In the genomic region with DNA sequence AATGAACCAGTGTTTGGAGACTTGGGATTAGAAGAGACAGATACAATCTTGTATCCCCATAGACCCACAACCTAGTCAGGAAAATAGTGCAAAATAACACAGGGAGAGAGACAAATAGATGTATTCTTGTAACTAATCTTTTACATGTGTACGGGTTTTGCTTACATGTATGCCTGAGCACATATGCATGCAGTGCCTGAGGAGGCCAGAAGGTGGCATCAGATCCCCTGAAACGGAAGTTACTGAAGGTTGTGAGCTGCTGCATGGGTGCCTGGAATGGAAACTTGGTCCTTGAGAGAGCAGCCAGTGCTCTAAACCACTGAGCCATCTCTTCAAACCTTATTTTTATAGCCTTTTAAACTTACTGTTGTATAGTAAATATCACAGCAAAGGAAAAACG, we compare ENCODE assay signal across 8 mouse cellular contexts. TPM values are rescaled to one million over a fixed set of nuclear protein-coding genes. Genes with fewer than 3 reads are reported as not detected.
DNase-seq lines count a peak whose midpoint lies in the region; ATAC-seq and TF ChIP-seq lines count a peak whose summit lies in the region.

No protein-coding gene starts in this region.

- H3K36me3 ChIP-seq in forebrain, postnatal 0 days (ENCODE audit: insufficient read depth) = peaks cover 56% of the 10 kb centered on the region
- peaks cover 24% of the 10 kb centered on the region for H3K36me3 ChIP-seq in forebrain, embryonic 16.5 days (ENCODE audit: control insufficient read depth, insufficient read depth)
- H3K36me3 ChIP-seq in midbrain, embryonic 14.5 days (ENCODE audit: control insufficient read depth, insufficient read depth, low read length) = peaks cover 63% of the 10 kb centered on the region
- H3K36me3 ChIP-seq in midbrain, embryonic 13.5 days = peaks cover 65% of the 10 kb centered on the region
- H3K36me3 ChIP-seq in embryonic facial prominence, embryonic 10.5 days (replicated peaks) = peaks cover 67% of the 10 kb centered on the region
- H3K36me3 ChIP-seq in splenic B cell, adult 2 months (ENCODE audit: control insufficient read depth, insufficient read depth, low read length, poor library complexity, severe bottlenecking) = no peaks in the 10 kb centered on the region; the same call in 1 of the 2 replicates
- peaks cover 65% of the 10 kb centered on the region for H3K36me3 ChIP-seq in forebrain, embryonic 13.5 days (ENCODE audit: poor library complexity, severe bottlenecking)

- no peaks in the 10 kb centered on the region for H3K27me3 ChIP-seq in forebrain, postnatal 0 days (ENCODE audit: insufficient read depth, low read length)
- H3K27me3 ChIP-seq in forebrain, embryonic 16.5 days (replicated peaks; ENCODE audit: control insufficient read depth, insufficient read depth, low read length) = no peaks in the 10 kb centered on the region
- H3K27me3 ChIP-seq in midbrain, embryonic 14.5 days (ENCODE audit: control insufficient read depth, insufficient read depth, low read length) = no peaks in the 10 kb centered on the region
- H3K27me3 ChIP-seq in midbrain, embryonic 13.5 days = no peaks in the 10 kb centered on the region
- H3K27me3 ChIP-seq in embryonic facial prominence, embryonic 10.5 days (replicated peaks; ENCODE audit: low read depth, poor library complexity, severe bottlenecking) = no peaks in the 10 kb centered on the region
- no peaks in the 10 kb centered on the region for H3K27me3 ChIP-seq in splenic B cell, adult 2 months (ENCODE audit: control insufficient read depth, insufficient read depth, low read length, poor library complexity, severe bottlenecking)
- H3K27me3 ChIP-seq in forebrain, embryonic 13.5 days = no peaks in the 10 kb centered on the region

- H3K27ac ChIP-seq in forebrain, postnatal 0 days (ENCODE audit: low read depth, low read length) = no peak overlapping the region
- H3K27ac ChIP-seq in forebrain, embryonic 16.5 days (ENCODE audit: low read length) = no peak overlapping the region
- no peak overlapping the region for H3K27ac ChIP-seq in midbrain, embryonic 14.5 days (replicated peaks; ENCODE audit: low read depth, low read length)
- no peak overlapping the region for H3K27ac ChIP-seq in midbrain, embryonic 13.5 days
- H3K27ac ChIP-seq in embryonic facial prominence, embryonic 10.5 days (replicated peaks) = no peak overlapping the region
- H3K27ac ChIP-seq in forebrain, embryonic 13.5 days = no peak overlapping the region

- no peak overlapping the region for H3K4me2 ChIP-seq in forebrain, postnatal 0 days (ENCODE audit: low read depth)
- H3K4me2 ChIP-seq in forebrain, embryonic 16.5 days (ENCODE audit: low read length) = no peak overlapping the region
- H3K4me2 ChIP-seq in midbrain, embryonic 14.5 days (ENCODE audit: low read length) = no peak overlapping the region
- H3K4me2 ChIP-seq in midbrain, embryonic 13.5 days (replicated peaks) = no peak overlapping the region
- no peak overlapping the region for H3K4me2 ChIP-seq in forebrain, embryonic 13.5 days

- H3K4me1 ChIP-seq in forebrain, postnatal 0 days (ENCODE audit: insufficient read depth) = no peaks in the 10 kb centered on the region
- no peaks in the 10 kb centered on the region for H3K4me1 ChIP-seq in forebrain, embryonic 16.5 days (replicated peaks; ENCODE audit: control insufficient read depth, insufficient read depth, low read length)
- no peaks in the 10 kb centered on the region for H3K4me1 ChIP-seq in midbrain, embryonic 14.5 days (ENCODE audit: control insufficient read depth, insufficient read depth, low read length)
- H3K4me1 ChIP-seq in midbrain, embryonic 13.5 days (replicated peaks) = no peaks in the 10 kb centered on the region
- H3K4me1 ChIP-seq in embryonic facial prominence, embryonic 10.5 days = no peaks in the 10 kb centered on the region
- H3K4me1 ChIP-seq in forebrain, embryonic 13.5 days = no peaks in the 10 kb centered on the region

- no peak for ATAC-seq in forebrain, postnatal 0 days
- no peak for ATAC-seq in forebrain, embryonic 16.5 days
- ATAC-seq in midbrain, embryonic 14.5 days (ENCODE audit: low FRiP score, low TSS enrichment) = no peak
- no peak for ATAC-seq in midbrain, embryonic 13.5 days
- ATAC-seq in forebrain, embryonic 13.5 days = no peak

- H3K9ac ChIP-seq in forebrain, postnatal 0 days = no peak overlapping the region
- no peak overlapping the region for H3K9ac ChIP-seq in forebrain, embryonic 16.5 days (replicated peaks; ENCODE audit: low read depth, low read length)
- H3K9ac ChIP-seq in midbrain, embryonic 14.5 days (replicated peaks; ENCODE audit: low read length) = no peak overlapping the region
- H3K9ac ChIP-seq in midbrain, embryonic 13.5 days (replicated peaks) = no peak overlapping the region
- H3K9ac ChIP-seq in forebrain, embryonic 13.5 days = no peak overlapping the region

- H3K4me3 ChIP-seq in forebrain, postnatal 0 days (ENCODE audit: low read depth, low read length) = no peak overlapping the region
- no peak overlapping the region for H3K4me3 ChIP-seq in forebrain, embryonic 16.5 days (replicated peaks; ENCODE audit: low read length)
- no peak overlapping the region for H3K4me3 ChIP-seq in midbrain, embryonic 14.5 days (replicated peaks; ENCODE audit: low read depth, low read length)
- H3K4me3 ChIP-seq in midbrain, embryonic 13.5 days (replicated peaks) = no peak overlapping the region
- H3K4me3 ChIP-seq in embryonic facial prominence, embryonic 10.5 days = no peak overlapping the region
- no peak overlapping the region for H3K4me3 ChIP-seq in forebrain, embryonic 13.5 days

- peak; percentile 30 for DNase-seq in forebrain, postnatal 0 days
- peak; percentile 46 for DNase-seq in midbrain, embryonic 14.5 days
- peak; percentile 31 for DNase-seq in embryonic facial prominence, embryonic 10.5 days (ENCODE audit: low spot score)
- DNase-seq in splenic B cell, adult 2 months (ENCODE audit: low read depth, low spot score) = peak; percentile 67
- DNase-seq in urinary bladder, adult 2 months (ENCODE audit: low spot score) = no peak

- H3K9me3 ChIP-seq in forebrain, postnatal 0 days (ENCODE audit: low read length) = no peaks in the 10 kb centered on the region
- H3K9me3 ChIP-seq in forebrain, embryonic 16.5 days (ENCODE audit: control insufficient read depth, low read length) = no peaks in the 10 kb centered on the region
- no peaks in the 10 kb centered on the region for H3K9me3 ChIP-seq in midbrain, embryonic 14.5 days (ENCODE audit: control insufficient read depth, low read length)
- H3K9me3 ChIP-seq in midbrain, embryonic 13.5 days = no peaks in the 10 kb centered on the region
- H3K9me3 ChIP-seq in embryonic facial prominence, embryonic 10.5 days = 0 out of 2 replicates have a peak, but pooled peaks cover 3% of the 10 kb centered on the region
- no peaks in the 10 kb centered on the region for H3K9me3 ChIP-seq in forebrain, embryonic 13.5 days (replicated peaks)

- TF ChIP-seq CTCF in forebrain, postnatal 0 days (IDR thresholded peaks at IDR 0.05; ENCODE audit: low read depth) = peak; percentile 56

- 79% methylated on average over 3 of the region's 3 CpGs for WGBS in forebrain, postnatal 0 days
- 91% methylated on average over 3 of the region's 3 CpGs for WGBS in forebrain, embryonic 16.5 days
- 83% methylated on average over 3 of the region's 3 CpGs for WGBS in midbrain, embryonic 14.5 days
- 87% methylated on average over 3 of the region's 3 CpGs for WGBS in midbrain, embryonic 13.5 days
- 85% methylated on average over 3 of the region's 3 CpGs for WGBS in embryonic facial prominence, embryonic 10.5 days
- 88% methylated on average over 3 of the region's 3 CpGs for whole genome bisulfite sequencing in forebrain, embryonic 13.5 days

RNA-seq across cellular contexts. Expression of a gene that starts 12.6 kb away (rescaled TPM):
- 66.0 and 66.2 TPM in 2 replicates for total RNA-seq in forebrain, postnatal 0 days (2014; rRNA removed)
- 28.0 and 31.7 TPM in 2 replicates for polyA plus RNA-seq in forebrain, postnatal 0 days (2015; fragmentation: Nextera tagmentation; extraction: Ambion mirVana)
- polyA plus RNA-seq in forebrain, embryonic 16.5 days (2015; fragmentation: Nextera tagmentation; extraction: Ambion mirVana) = 33.5 and 35.9 TPM in 2 replicates
- polyA plus RNA-seq in midbrain, embryonic 14.5 days (2014; fragmentation: Nextera tagmentation; extraction: Ambion mirVana) = 28.5 and 31.1 TPM in 2 replicates
- polyA plus RNA-seq in midbrain, embryonic 13.5 days (2015; fragmentation: Nextera tagmentation; extraction: Ambion mirVana) = 21.3 and 23.6 TPM in 2 replicates
- 14.3 and 14.7 TPM in 2 replicates for polyA plus RNA-seq in embryonic facial prominence, embryonic 10.5 days (2016; fragmentation: Nextera tagmentation; extraction: Ambion mirVana)
- 10.1 and 12.0 TPM in 2 replicates for polyA plus RNA-seq in urinary bladder, adult 2 months (2012; rRNA removed)
- 21.9 and 23.4 TPM in 2 replicates for polyA plus RNA-seq in forebrain, embryonic 13.5 days (2015; fragmentation: Nextera tagmentation; extraction: Ambion mirVana)

RNA-seq across cellular contexts. Expression of a gene that starts 22.5 kb away (rescaled TPM):
- 24.9 and 25.5 TPM in 2 replicates for total RNA-seq in forebrain, postnatal 0 days (2014; rRNA removed)
- polyA plus RNA-seq in forebrain, postnatal 0 days (2015; fragmentation: Nextera tagmentation; extraction: Ambion mirVana) = 9.5 and 12.0 TPM in 2 replicates
- 18.6 and 19.1 TPM in 2 replicates for polyA plus RNA-seq in forebrain, embryonic 16.5 days (2015; fragmentation: Nextera tagmentation; extraction: Ambion mirVana)
- 8.3 and 9.5 TPM in 2 replicates for polyA plus RNA-seq in midbrain, embryonic 14.5 days (2014; fragmentation: Nextera tagmentation; extraction: Ambion mirVana)
- polyA plus RNA-seq in midbrain, embryonic 13.5 days (2015; fragmentation: Nextera tagmentation; extraction: Ambion mirVana) = 18.3 and 20.2 TPM in 2 replicates
- 48.7 and 48.9 TPM in 2 replicates for polyA plus RNA-seq in embryonic facial prominence, embryonic 10.5 days (2016; fragmentation: Nextera tagmentation; extraction: Ambion mirVana)
- 18.3 and 19.1 TPM in 2 replicates for polyA plus RNA-seq in urinary bladder, adult 2 months (2012; rRNA removed)
- 20.4 and 20.6 TPM in 2 replicates for polyA plus RNA-seq in forebrain, embryonic 13.5 days (2015; fragmentation: Nextera tagmentation; extraction: Ambion mirVana)

RNA-seq across cellular contexts. Expression of a gene that starts 30.3 kb away (rescaled TPM):
- total RNA-seq in forebrain, postnatal 0 days (2014; rRNA removed) = 0.23 and 1.4 TPM in 2 replicates
- 0.16 and 0.24 TPM in 2 replicates for polyA plus RNA-seq in forebrain, postnatal 0 days (2015; fragmentation: Nextera tagmentation; extraction: Ambion mirVana)
- polyA plus RNA-seq in forebrain, embryonic 16.5 days (2015; fragmentation: Nextera tagmentation; extraction: Ambion mirVana) = 0.12 and 0.34 TPM in 2 replicates
- polyA plus RNA-seq in midbrain, embryonic 14.5 days (2014; fragmentation: Nextera tagmentation; extraction: Ambion mirVana) = 1.1 and 1.2 TPM in 2 replicates
- polyA plus RNA-seq in midbrain, embryonic 13.5 days (2015; fragmentation: Nextera tagmentation; extraction: Ambion mirVana) = 0.70 and 0.81 TPM in 2 replicates
- 0.07 TPM in 1 of 2 replicates, not detected in the other for polyA plus RNA-seq in embryonic facial prominence, embryonic 10.5 days (2016; fragmentation: Nextera tagmentation; extraction: Ambion mirVana)
- 0.13 and 0.17 TPM in 2 replicates for polyA plus RNA-seq in urinary bladder, adult 2 months (2012; rRNA removed)
- polyA plus RNA-seq in forebrain, embryonic 13.5 days (2015; fragmentation: Nextera tagmentation; extraction: Ambion mirVana) = 0.15 and 0.29 TPM in 2 replicates

RNA-seq across cellular contexts. Expression of a gene that starts 51.2 kb away (rescaled TPM):
- 15.2 and 21.4 TPM in 2 replicates for total RNA-seq in forebrain, postnatal 0 days (2014; rRNA removed)
- polyA plus RNA-seq in forebrain, postnatal 0 days (2015; fragmentation: Nextera tagmentation; extraction: Ambion mirVana) = 17.1 and 17.6 TPM in 2 replicates
- polyA plus RNA-seq in forebrain, embryonic 16.5 days (2015; fragmentation: Nextera tagmentation; extraction: Ambion mirVana) = 20.1 and 23.5 TPM in 2 replicates
- polyA plus RNA-seq in midbrain, embryonic 14.5 days (2014; fragmentation: Nextera tagmentation; extraction: Ambion mirVana) = 24.4 and 25.0 TPM in 2 replicates
- 29.2 and 30.4 TPM in 2 replicates for polyA plus RNA-seq in midbrain, embryonic 13.5 days (2015; fragmentation: Nextera tagmentation; extraction: Ambion mirVana)
- 25.6 and 29.0 TPM in 2 replicates for polyA plus RNA-seq in embryonic facial prominence, embryonic 10.5 days (2016; fragmentation: Nextera tagmentation; extraction: Ambion mirVana)
- polyA plus RNA-seq in urinary bladder, adult 2 months (2012; rRNA removed) = 19.4 and 19.5 TPM in 2 replicates
- 26.9 and 27.2 TPM in 2 replicates for polyA plus RNA-seq in forebrain, embryonic 13.5 days (2015; fragmentation: Nextera tagmentation; extraction: Ambion mirVana)
